ENCODE assay signal across 8 mouse cellular contexts in the genomic region with DNA sequence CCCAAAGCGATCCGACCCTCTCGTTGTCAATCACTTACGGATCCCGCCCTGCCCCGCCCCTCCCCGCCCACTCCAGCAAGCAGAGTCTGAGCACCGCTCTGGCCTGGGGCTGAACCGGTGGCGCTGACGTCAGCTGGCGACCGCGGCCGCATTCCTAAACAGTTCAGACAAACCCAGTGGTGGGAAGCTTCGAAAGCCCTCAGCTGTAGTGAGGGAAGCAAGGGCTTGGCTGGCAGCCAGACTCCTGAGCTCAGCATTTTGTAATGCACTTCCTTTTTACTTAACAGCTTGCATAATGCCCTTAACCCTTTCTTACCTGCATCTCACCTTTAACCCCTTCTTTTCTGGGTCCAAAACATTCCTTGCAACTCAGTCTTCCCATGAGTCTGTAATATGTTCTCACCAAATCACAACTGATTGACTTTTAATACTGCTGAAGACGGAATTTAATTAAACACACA.
A peak's percentile ranks its signal among the peaks of the same experiment; 100 is the strongest.
DNase-seq lines count a peak whose midpoint lies in the region; ATAC-seq and TF ChIP-seq lines count a peak whose summit lies in the region.

No protein-coding gene starts in this region.

- WGBS in hindbrain, embryonic 16.5 days = 1% methylated on average over 17 of the region's 17 CpGs

- H3K27me3 ChIP-seq in hindbrain, embryonic 16.5 days (replicated peaks; ENCODE audit: control insufficient read depth, insufficient read depth, low read length) = no peaks in the 10 kb centered on the region

- H3K36me3 ChIP-seq in hindbrain, embryonic 16.5 days (ENCODE audit: control insufficient read depth, insufficient read depth, low read length) = no peaks in the 10 kb centered on the region

- peaks cover 20% of the 10 kb centered on the region for H3K4me1 ChIP-seq in hindbrain, embryonic 16.5 days (ENCODE audit: control insufficient read depth, insufficient read depth, low read depth, low read length)

- intact Hi-C loops in gastrocnemius, adult 2 months (cut with DNase I) = loop anchor here (2.0 kb wide), 2 partner anchors 60 to 214 kb away; a partner anchor contains a TSS

- H3K9me3 ChIP-seq in hindbrain, embryonic 16.5 days (ENCODE audit: control insufficient read depth, low read length) = no peaks in the 10 kb centered on the region

- peak overlapping the region; percentile 48 for H3K9ac ChIP-seq in hindbrain, embryonic 16.5 days (ENCODE audit: low read depth, low read length)

- peak; percentile 98 for ATAC-seq in common myeloid progenitor, adult 5-6 weeks (replicated peaks; ENCODE audit: low read depth, poor library complexity, severe bottlenecking)
- peak; percentile 98 for ATAC-seq in hindbrain, embryonic 16.5 days

- no peak for TF ChIP-seq CTCF in gastrocnemius, adult 2 months (IDR thresholded peaks at IDR 0.05)

- H3K4me3 ChIP-seq in gastrocnemius, adult 2 months = peak overlapping the region; percentile 66
- H3K4me3 ChIP-seq in hindbrain, embryonic 16.5 days (ENCODE audit: low read length) = peak overlapping the region; percentile 34

- H3K27ac ChIP-seq in gastrocnemius, adult 2 months = peak overlapping the region; percentile 50
- no peak overlapping the region for H3K27ac ChIP-seq in hindbrain, embryonic 16.5 days (ENCODE audit: low read depth, low read length)

- H3K4me2 ChIP-seq in hindbrain, embryonic 16.5 days (ENCODE audit: low read length) = peak overlapping the region; percentile 62

- DNase-seq in T-cell, adult 2 months (ENCODE audit: low spot score) = peak; percentile 95
- DNase-seq in gastrocnemius, adult 2 months = peak; percentile 97
- DNase-seq in left cerebral cortex, adult 11 months (ENCODE audit: low spot score) = peak; percentile 81
- DNase-seq in lung, postnatal 36 days = peak; percentile 99
- DNase-seq in retina, embryonic 14.5 days (ENCODE audit: low spot score) = peak; percentile 91
- peak; percentile 77 to 86 for DNase-seq in thymus, postnatal 36 days
